Mouse (Mus musculus): ENCODE results near the gene Lrrc1. TPM values are rescaled to one million over a fixed set of nuclear protein-coding genes. Genes with fewer than 3 reads are reported as not detected.

The Lrrc1 gene
- polyA plus RNA-seq, 1 experiment from 2014 or later, result 22.1 TPM

DNA sequence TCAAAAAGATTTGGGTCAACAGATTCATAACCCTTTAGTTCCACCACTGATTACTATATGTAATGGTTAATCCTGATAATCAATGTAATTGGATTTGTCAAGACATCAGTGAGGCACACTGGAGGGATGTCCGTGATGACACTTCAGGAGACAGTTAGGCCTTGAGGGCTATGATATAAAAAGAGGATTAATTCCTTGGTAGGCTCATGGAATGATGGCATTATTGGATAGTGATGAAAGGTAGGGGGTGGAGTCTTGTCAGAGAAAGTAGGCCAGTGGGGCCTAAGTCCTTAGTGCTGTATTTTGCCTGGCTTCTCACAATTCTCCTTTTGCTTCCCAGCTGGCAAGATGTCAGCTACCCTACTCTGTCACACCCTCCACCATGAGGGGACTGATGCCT, 141.7 kb downstream of the Lrrc1 start:
- DNase-seq (ENCODE audit: low spot score) (no peak), ATAC-seq (replicated peaks; ENCODE audit: low FRiP score, low read depth) (no peak)
- Histone ChIP-seq H3K4me1 (replicated peaks; ENCODE audit: insufficient read depth, low read length) (no peaks in the 10 kb centered on the region), H3K4me2 (ENCODE audit: low read length) (no peak overlapping the region), H3K4me3 (replicated peaks; ENCODE audit: low read depth, low read length) (no peak overlapping the region), H3K9me3 (replicated peaks; ENCODE audit: low read length) (no peaks in the 10 kb centered on the region), H3K9ac (ENCODE audit: low read depth, low read length) (no peak overlapping the region), H3K36me3 (ENCODE audit: insufficient read depth, low read length) (no peaks in the 10 kb centered on the region), H3K27ac (no peak overlapping the region), H3K27me3 (ENCODE audit: insufficient read depth, low read length) (no peaks in the 10 kb centered on the region)
- 100% methylated on average over 1 of the region's 1 CpGs for WGBS
- no peak for TF ChIP-seq CTCF (IDR thresholded peaks at IDR 0.05; ENCODE audit: low read depth)

DNA sequence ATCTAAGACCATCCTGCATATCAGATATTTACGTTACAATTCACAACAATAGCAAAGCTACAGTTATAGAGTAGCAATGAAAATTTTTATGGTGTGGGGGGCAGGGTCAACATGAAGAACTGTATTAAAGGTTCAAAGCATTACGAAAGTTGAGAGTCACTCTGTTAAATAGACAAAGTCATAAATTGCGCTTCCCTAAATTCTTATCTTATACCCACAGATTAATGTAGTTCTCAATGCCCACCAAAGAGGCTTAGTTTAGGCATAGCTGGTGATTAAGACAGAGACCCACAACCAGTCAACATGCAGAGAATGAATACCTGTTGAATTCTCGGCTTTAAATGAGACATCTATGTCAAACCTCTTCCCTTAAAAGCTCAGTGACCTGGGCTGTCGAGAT, 144.9 kb downstream of the Lrrc1 start:
- 86% methylated on average over 5 of the region's 5 CpGs for WGBS
- no peaks in the 10 kb centered on the region for H3K4me1 ChIP-seq (replicated peaks; ENCODE audit: insufficient read depth, low read length)
- H3K27me3 ChIP-seq (ENCODE audit: insufficient read depth, low read length), result no peaks in the 10 kb centered on the region
- no peaks in the 10 kb centered on the region for H3K9me3 ChIP-seq (replicated peaks; ENCODE audit: low read length)
- no peak for TF ChIP-seq CTCF (IDR thresholded peaks at IDR 0.05; ENCODE audit: low read depth)
- no peaks in the 10 kb centered on the region for H3K36me3 ChIP-seq (ENCODE audit: insufficient read depth, low read length)
- H3K4me3 ChIP-seq (replicated peaks; ENCODE audit: low read depth, low read length), result no peak overlapping the region
- DNase-seq (ENCODE audit: low spot score) (no peak), ATAC-seq (replicated peaks; ENCODE audit: low FRiP score, low read depth) (no peak)
- H3K4me2 ChIP-seq (ENCODE audit: low read length), result no peak overlapping the region
- H3K9ac ChIP-seq (ENCODE audit: low read depth, low read length), result no peak overlapping the region
- H3K27ac ChIP-seq, result no peak overlapping the region

DNA sequence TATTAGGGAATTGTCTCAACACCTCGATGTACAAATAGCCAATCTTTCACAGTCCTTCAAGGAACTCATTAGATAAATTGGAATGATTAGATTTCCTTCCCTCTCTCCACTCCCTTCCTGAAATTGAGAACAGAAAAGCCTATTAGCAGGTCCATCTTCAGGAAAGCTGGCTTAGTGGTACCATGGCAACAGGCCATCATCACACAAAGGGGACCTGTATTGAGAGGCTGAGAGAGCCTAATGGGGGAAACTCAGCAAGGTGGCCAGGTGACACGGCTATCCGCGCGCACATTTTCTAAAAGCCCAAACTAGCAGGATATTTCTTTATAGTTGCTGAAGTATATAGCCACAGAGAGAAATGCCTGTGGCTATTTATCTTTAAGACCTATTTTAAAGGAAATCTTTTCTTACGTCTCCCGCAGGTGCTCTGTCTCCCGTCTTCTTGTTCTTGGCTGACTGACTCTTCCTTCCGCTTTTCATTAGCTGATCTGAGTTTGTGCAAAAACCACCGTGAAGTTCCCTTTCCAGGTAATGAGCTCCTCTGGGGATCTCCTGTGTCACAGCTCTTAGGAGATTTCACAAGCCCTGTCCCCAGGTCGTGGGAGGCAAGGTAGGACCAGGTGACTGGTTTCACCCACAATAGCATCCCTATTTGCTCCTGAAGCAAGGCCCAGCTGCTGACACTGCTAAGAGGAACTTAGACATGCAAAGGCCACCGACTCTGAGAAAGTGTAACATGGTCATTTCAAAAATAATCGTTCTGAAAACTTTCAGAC, 145.6 kb downstream of the Lrrc1 start:
- Histone ChIP-seq H3K9me3 (replicated peaks; ENCODE audit: low read length) (no peaks in the 10 kb centered on the region), H3K27ac (no peak overlapping the region), H3K9ac (ENCODE audit: low read depth, low read length) (no peak overlapping the region), H3K4me1 (replicated peaks; ENCODE audit: insufficient read depth, low read length) (no peaks in the 10 kb centered on the region), H3K4me2 (ENCODE audit: low read length) (no peak overlapping the region), H3K27me3 (ENCODE audit: insufficient read depth, low read length) (no peaks in the 10 kb centered on the region), H3K4me3 (replicated peaks; ENCODE audit: low read depth, low read length) (no peak overlapping the region), H3K36me3 (ENCODE audit: insufficient read depth, low read length) (no peaks in the 10 kb centered on the region)
- no peak for TF ChIP-seq CTCF (IDR thresholded peaks at IDR 0.05; ENCODE audit: low read depth)
- 66% methylated on average over 13 of the region's 13 CpGs for WGBS
- DNase-seq (ENCODE audit: low spot score) (no peak), ATAC-seq (replicated peaks; ENCODE audit: low FRiP score, low read depth) (no peak)

DNA sequence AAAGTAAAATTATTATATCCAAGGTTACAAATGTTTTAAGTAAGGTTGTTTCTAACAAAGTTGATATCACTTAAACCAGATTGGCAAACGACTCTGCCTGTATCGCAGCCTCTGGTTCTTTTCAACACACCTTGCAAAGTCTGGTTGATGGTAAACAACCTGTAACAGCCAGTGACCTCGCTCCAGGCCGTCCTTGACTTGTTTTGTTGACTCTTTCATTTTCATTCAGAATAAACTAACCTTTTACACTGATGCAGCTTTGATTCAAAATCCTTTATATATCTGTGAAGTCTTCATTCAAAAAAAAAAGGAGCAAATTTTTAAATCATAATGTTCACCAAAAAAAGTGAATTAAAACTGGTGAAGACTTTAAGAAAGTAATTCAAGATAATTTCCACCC, 147.6 kb downstream of the Lrrc1 start:
- no peak overlapping the region for H3K27ac ChIP-seq
- DNase-seq (ENCODE audit: low spot score) (no peak), ATAC-seq (replicated peaks; ENCODE audit: low FRiP score, low read depth) (no peak)
- TF ChIP-seq CTCF (IDR thresholded peaks at IDR 0.05; ENCODE audit: low read depth), result no peak
- H3K4me1 ChIP-seq (replicated peaks; ENCODE audit: insufficient read depth, low read length), result no peaks in the 10 kb centered on the region
- no peaks in the 10 kb centered on the region for H3K36me3 ChIP-seq (ENCODE audit: insufficient read depth, low read length)
- 63% methylated on average over 4 of the region's 4 CpGs for WGBS
- H3K27me3 ChIP-seq (ENCODE audit: insufficient read depth, low read length), result no peaks in the 10 kb centered on the region
- H3K9me3 ChIP-seq (replicated peaks; ENCODE audit: low read length), result no peaks in the 10 kb centered on the region
- no peak overlapping the region for H3K9ac ChIP-seq (ENCODE audit: low read depth, low read length)
- H3K4me2 ChIP-seq (ENCODE audit: low read length), result no peak overlapping the region
- no peak overlapping the region for H3K4me3 ChIP-seq (replicated peaks; ENCODE audit: low read depth, low read length)

DNA sequence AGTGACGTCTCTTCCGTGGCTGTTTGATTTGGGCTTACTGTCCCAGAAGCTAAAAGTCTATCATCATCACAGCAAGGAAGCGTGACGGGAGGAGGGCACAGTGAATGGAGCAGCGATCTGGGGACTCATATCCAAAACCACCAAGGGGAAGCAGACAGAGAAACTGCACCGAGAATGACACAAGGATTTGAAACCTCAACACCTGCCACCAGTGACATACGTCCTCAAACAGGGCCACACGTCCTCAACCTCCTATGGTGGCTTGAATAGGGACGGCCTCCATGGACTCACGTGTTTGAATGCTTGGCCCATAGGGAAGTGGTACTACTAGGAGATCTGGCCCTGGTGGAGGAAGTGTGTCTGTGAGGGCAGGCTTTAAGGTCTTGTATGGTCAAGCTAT, 153.4 kb downstream of the Lrrc1 start:
- Histone ChIP-seq H3K9ac (ENCODE audit: low read depth, low read length) (no peak overlapping the region), H3K27ac (no peak overlapping the region), H3K9me3 (replicated peaks; ENCODE audit: low read length) (no peaks in the 10 kb centered on the region), H3K4me2 (ENCODE audit: low read length) (no peak overlapping the region), H3K4me1 (replicated peaks; ENCODE audit: insufficient read depth, low read length) (no peaks in the 10 kb centered on the region), H3K4me3 (replicated peaks; ENCODE audit: low read depth, low read length) (no peak overlapping the region), H3K36me3 (ENCODE audit: insufficient read depth, low read length) (no peaks in the 10 kb centered on the region), H3K27me3 (ENCODE audit: insufficient read depth, low read length) (no peaks in the 10 kb centered on the region)
- 93% methylated on average over 10 of the region's 10 CpGs for WGBS
- ATAC-seq (replicated peaks; ENCODE audit: low FRiP score, low read depth) (no peak), DNase-seq (ENCODE audit: low spot score) (no peak)
- TF ChIP-seq CTCF (IDR thresholded peaks at IDR 0.05; ENCODE audit: low read depth), result no peak

DNA sequence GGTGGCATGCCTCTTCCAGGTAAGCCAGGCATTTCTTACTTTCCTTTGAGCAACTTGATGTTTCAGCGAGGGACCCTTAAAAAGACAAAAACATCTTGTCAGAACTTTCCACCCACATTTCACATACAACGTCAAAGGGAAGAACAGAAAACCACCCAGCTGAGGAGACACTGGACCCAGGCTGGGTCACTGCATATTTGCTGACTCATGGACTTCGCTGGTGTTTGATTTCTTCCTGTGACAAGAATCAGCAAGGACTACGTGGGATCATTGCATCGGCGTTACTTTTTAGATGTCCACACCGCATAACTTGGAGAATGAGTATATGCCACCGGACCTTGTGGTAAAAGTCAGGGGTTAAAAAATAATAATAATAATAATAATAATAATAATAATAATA, 155.7 kb downstream of the Lrrc1 start:
- no peak overlapping the region for H3K4me2 ChIP-seq (ENCODE audit: low read length)
- no peaks in the 10 kb centered on the region for H3K27me3 ChIP-seq (ENCODE audit: insufficient read depth, low read length)
- H3K4me1 ChIP-seq (replicated peaks; ENCODE audit: insufficient read depth, low read length), result no peaks in the 10 kb centered on the region
- H3K27ac ChIP-seq, result no peak overlapping the region
- no peak for TF ChIP-seq CTCF (IDR thresholded peaks at IDR 0.05; ENCODE audit: low read depth)
- no peak overlapping the region for H3K9ac ChIP-seq (ENCODE audit: low read depth, low read length)
- H3K9me3 ChIP-seq (replicated peaks; ENCODE audit: low read length), result no peaks in the 10 kb centered on the region
- ATAC-seq (replicated peaks; ENCODE audit: low FRiP score, low read depth), result no peak
- WGBS, result 67% methylated on average over 8 of the region's 8 CpGs
- no peak for DNase-seq (ENCODE audit: low spot score)
- no peaks in the 10 kb centered on the region for H3K36me3 ChIP-seq (ENCODE audit: insufficient read depth, low read length)
- H3K4me3 ChIP-seq (replicated peaks; ENCODE audit: low read depth, low read length), result no peak overlapping the region

DNA sequence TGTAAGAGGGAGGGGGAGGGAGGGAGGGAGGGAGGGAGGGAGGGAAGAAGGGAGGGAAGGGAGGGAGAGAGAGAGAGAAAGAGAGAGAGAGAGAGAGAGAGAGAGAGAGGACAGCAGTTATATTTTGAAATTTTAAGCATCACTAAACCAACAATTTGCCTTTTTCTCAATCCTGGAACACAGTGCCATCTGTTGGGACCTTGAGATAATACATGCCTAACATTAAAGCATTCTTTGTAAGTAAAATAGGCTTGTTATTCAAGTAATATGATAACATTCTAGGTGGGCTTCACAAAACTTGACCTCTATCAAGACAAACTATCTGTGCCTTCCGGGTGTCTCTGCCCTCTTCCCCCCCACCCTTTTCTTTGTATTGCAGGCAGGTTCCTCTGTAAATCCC, 157.9 kb downstream of the Lrrc1 start:
- H3K4me1 ChIP-seq (replicated peaks; ENCODE audit: insufficient read depth, low read length), result no peaks in the 10 kb centered on the region
- DNase-seq (ENCODE audit: low spot score) (peak; percentile 69), ATAC-seq (replicated peaks; ENCODE audit: low FRiP score, low read depth) (no peak)
- no peaks in the 10 kb centered on the region for H3K9me3 ChIP-seq (replicated peaks; ENCODE audit: low read length)
- H3K27ac ChIP-seq, result no peak overlapping the region
- no peak overlapping the region for H3K4me2 ChIP-seq (ENCODE audit: low read length)
- TF ChIP-seq CTCF (IDR thresholded peaks at IDR 0.05; ENCODE audit: low read depth), result peak; percentile 72
- H3K27me3 ChIP-seq (ENCODE audit: insufficient read depth, low read length), result no peaks in the 10 kb centered on the region
- 5% methylated on average over 1 of the region's 1 CpGs for WGBS
- H3K4me3 ChIP-seq (replicated peaks; ENCODE audit: low read depth, low read length), result no peak overlapping the region
- no peak overlapping the region for H3K9ac ChIP-seq (ENCODE audit: low read depth, low read length)
- no peaks in the 10 kb centered on the region for H3K36me3 ChIP-seq (ENCODE audit: insufficient read depth, low read length)

Data from kidney, postnatal 0 days (tissue).